ENCODE assay signal across 32 mouse cellular contexts in the genomic region with DNA sequence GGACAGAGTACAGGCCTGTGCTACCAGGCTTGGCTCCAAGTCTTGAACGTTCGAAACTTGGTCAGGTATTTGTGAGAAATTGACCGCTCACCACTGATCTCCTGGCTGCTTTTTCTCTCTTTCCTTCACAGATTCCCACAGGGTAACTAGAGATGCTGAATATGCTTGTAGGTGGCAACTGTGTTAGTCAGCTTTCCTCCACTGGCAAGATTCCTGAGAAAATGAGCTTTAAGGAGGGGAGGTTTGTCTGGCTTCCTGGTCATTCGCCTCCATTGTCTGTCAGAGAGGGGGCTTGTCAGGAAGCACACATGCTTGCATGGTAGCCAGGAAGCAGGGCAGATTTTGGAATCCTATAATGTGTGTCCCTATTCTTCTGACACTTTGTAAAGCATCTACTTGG. TPM values are rescaled to one million over a fixed set of nuclear protein-coding genes. Genes with fewer than 3 reads are reported as not detected.
DNase-seq lines count a peak whose midpoint lies in the region; TF ChIP-seq lines count a peak whose summit lies in the region.
"Had no signal": no experiment of that assay in that cellular context is flagged by ENCODE, and none has a peak within 500 bp of the region (broad histone marks: within the 10 kb centered on the region; RNA-seq: fewer than 3 reads in every experiment).

No protein-coding gene starts in this region.

- TF ChIP-seq CTCF in cortical plate, adult 2 months (IDR thresholded peaks at IDR 0.05; ENCODE audit: extremely low read depth, insufficient read depth, low read length), result no peak

- no peak for TF ChIP-seq POLR2A in cortical plate, adult 2 months (IDR thresholded peaks at IDR 0.05; ENCODE audit: extremely low read depth, insufficient read depth, low read length)

- H3K4me1 ChIP-seq in cortical plate, adult 2 months (ENCODE audit: control insufficient read depth, insufficient read depth, low read length), result 0 out of 2 replicates have a peak, but pooled peaks cover 1% of the 10 kb centered on the region
- H3K4me1 ChIP-seq: embryonic facial prominence, embryonic 10.5 days; embryonic facial prominence, embryonic 13.5 days; forebrain, embryonic 12.5 days; forebrain, embryonic 15.5 days; heart, embryonic 13.5 days had no signal

- no peak overlapping the region for H3K4me3 ChIP-seq in cortical plate, adult 2 months (ENCODE audit: insufficient read depth, low read length)
- H3K4me3 ChIP-seq: embryonic facial prominence, embryonic 10.5 days; embryonic facial prominence, embryonic 13.5 days; erythroblast, embryonic 14.5 days; forebrain, embryonic 12.5 days; forebrain, embryonic 15.5 days; gastrocnemius, adult 2 months; heart, embryonic 13.5 days had no signal

- DNase-seq in left cerebral cortex, adult 18-20 months (ENCODE audit: low spot score in 2 of 2), result peak; percentile 12 to 24
- no peak for DNase-seq in left cerebral cortex, postnatal 4 days
- DNase-seq in right cerebral cortex, adult 18-20 months, result peak; percentile 31
- DNase-seq in right cerebral cortex, postnatal 36 days (ENCODE audit: low spot score in 2 of 2), result no peak
- peak; percentile 74 for DNase-seq in brain, adult 2 months (ENCODE audit: low read depth, low spot score)
- DNase-seq: adrenal gland, postnatal 10 days; adrenal gland, postnatal 36 days; cerebellum, adult 11 months; cerebellum, adult 9-11 months; cerebellum, postnatal 25 days; embryo, embryonic 11 days; gastrocnemius, adult 2 months; gastrocnemius, postnatal 14 days; heart, adult 18-20 months; heart, postnatal 14 days; heart, postnatal 4 days had no signal

- peak overlapping the region; percentile 7; the same call in 1 of the 2 replicates for H3K27ac ChIP-seq in cortical plate, adult 2 months (ENCODE audit: insufficient read depth, low read length)
- H3K27ac ChIP-seq: embryonic facial prominence, embryonic 10.5 days; embryonic facial prominence, embryonic 13.5 days; forebrain, embryonic 12.5 days; forebrain, embryonic 15.5 days; gastrocnemius, adult 2 months; heart, embryonic 13.5 days; hindbrain, embryonic 14.5 days; hindbrain, postnatal 0 days had no signal

- intact Hi-C loops in left cerebral cortex, postnatal 4 days (cut with DNase I), result no loop called here

RNA-seq across cellular contexts. Expression of gene Fancd2os, which starts 17.5 kb away (rescaled TPM):
- not detected for total RNA-seq in left cerebral cortex, adult 18-20 months (2021)
- total RNA-seq in left cerebral cortex, postnatal 4 days (2021), result under 1 TPM in 1 of 2 experiments, not detected in 1; 0.28 TPM
- 0.19 and 0.21 TPM in 2 replicates for polyA plus RNA-seq in cortical plate, adult 2 months (2012; rRNA removed)
- total RNA-seq: adrenal gland, adult 18-20 months; adrenal gland, postnatal 10 days; common myeloid progenitor, adult 5-6 weeks; gastrocnemius, adult 2 months; gastrocnemius, postnatal 14 days; gastrocnemius, postnatal 4 days; heart, adult 18-20 months; heart, postnatal 14 days; heart, postnatal 4 days; hindbrain, postnatal 0 days had no signal
- polyA plus RNA-seq: CD4-positive, CD25-positive, alpha-beta regulatory T cell, adult 4 months; cerebellum, adult 2 months; embryonic facial prominence, embryonic 13.5 days; erythroblast, embryonic 14.5 days; hindbrain, embryonic 11.5 days; hindbrain, embryonic 14.5 days; hindbrain, postnatal 0 days; inflammation-experienced regulatory T-cells, adult 6 months had no signal

RNA-seq across cellular contexts. Expression of gene Brk1, which starts 21.5 kb away (rescaled TPM):
- total RNA-seq in left cerebral cortex, adult 18-20 months (2021), result 100 to 1,000 TPM; 210 to 217 TPM
- 100 to 1,000 TPM; 166 to 181 TPM for total RNA-seq in left cerebral cortex, postnatal 4 days (2021)
- polyA plus RNA-seq in cortical plate, adult 2 months (2012; rRNA removed), result 425 and 442 TPM in 2 replicates

RNA-seq across cellular contexts. Expression of gene Vhl, which starts 40.7 kb away (rescaled TPM):
- 10 to 100 TPM; 35.3 to 46.6 TPM for total RNA-seq in left cerebral cortex, adult 18-20 months (2021)
- total RNA-seq in left cerebral cortex, postnatal 4 days (2021), result 10 to 100 TPM; 50.0 to 61.8 TPM
- polyA plus RNA-seq in cortical plate, adult 2 months (2012; rRNA removed), result 55.1 and 67.8 TPM in 2 replicates

RNA-seq across cellular contexts. Expression of gene Fancd2, which starts 51.5 kb away (rescaled TPM):
- 1 to 10 TPM; 1.5 to 2.2 TPM for total RNA-seq in left cerebral cortex, adult 18-20 months (2021)
- 1 to 10 TPM; 5.4 to 7.0 TPM for total RNA-seq in left cerebral cortex, postnatal 4 days (2021)
- 4.2 and 4.3 TPM in 2 replicates for polyA plus RNA-seq in cortical plate, adult 2 months (2012; rRNA removed)

RNA-seq across cellular contexts. Expression of gene Emc3, which starts 51.6 kb away (rescaled TPM):
- total RNA-seq in left cerebral cortex, adult 18-20 months (2021), result 10 to 100 TPM; 71.8 to 77.6 TPM
- 10 to 100 TPM; 62.3 to 71.1 TPM for total RNA-seq in left cerebral cortex, postnatal 4 days (2021)
- polyA plus RNA-seq in cortical plate, adult 2 months (2012; rRNA removed), result 90.0 and 95.2 TPM in 2 replicates

Comparison
In these comparisons a context has a peak if more than half of its experiments do, and no peak if none do; other contexts are left out.
1. DNase-seq: peak in left cerebral cortex, adult 18-20 months (2 of 2), right cerebral cortex, adult 18-20 months (single experiment) and brain, adult 2 months (single experiment); none in left cerebral cortex, postnatal 4 days (single experiment) and right cerebral cortex, postnatal 36 days (0 of 2).